Mouse (Mus musculus): ENCODE results near the gene Mrps2.

- TF ChIP-seq CTCF (IDR thresholded peaks at IDR 0.05; ENCODE audit: low read depth) (peak; percentile 89), EP300 (IDR thresholded peaks at IDR 0.05; ENCODE audit: low read depth) (no peak)
Measured at GRCm38 (mm10) chr2:28463919-28464318, 3.9 kb upstream of the Mrps2 start.

Data from liver, embryonic 14.5 days (tissue).